Mouse (Mus musculus): Measurements from ENCODE around the gene Sec24b.

Gene Sec24b

DNA sequence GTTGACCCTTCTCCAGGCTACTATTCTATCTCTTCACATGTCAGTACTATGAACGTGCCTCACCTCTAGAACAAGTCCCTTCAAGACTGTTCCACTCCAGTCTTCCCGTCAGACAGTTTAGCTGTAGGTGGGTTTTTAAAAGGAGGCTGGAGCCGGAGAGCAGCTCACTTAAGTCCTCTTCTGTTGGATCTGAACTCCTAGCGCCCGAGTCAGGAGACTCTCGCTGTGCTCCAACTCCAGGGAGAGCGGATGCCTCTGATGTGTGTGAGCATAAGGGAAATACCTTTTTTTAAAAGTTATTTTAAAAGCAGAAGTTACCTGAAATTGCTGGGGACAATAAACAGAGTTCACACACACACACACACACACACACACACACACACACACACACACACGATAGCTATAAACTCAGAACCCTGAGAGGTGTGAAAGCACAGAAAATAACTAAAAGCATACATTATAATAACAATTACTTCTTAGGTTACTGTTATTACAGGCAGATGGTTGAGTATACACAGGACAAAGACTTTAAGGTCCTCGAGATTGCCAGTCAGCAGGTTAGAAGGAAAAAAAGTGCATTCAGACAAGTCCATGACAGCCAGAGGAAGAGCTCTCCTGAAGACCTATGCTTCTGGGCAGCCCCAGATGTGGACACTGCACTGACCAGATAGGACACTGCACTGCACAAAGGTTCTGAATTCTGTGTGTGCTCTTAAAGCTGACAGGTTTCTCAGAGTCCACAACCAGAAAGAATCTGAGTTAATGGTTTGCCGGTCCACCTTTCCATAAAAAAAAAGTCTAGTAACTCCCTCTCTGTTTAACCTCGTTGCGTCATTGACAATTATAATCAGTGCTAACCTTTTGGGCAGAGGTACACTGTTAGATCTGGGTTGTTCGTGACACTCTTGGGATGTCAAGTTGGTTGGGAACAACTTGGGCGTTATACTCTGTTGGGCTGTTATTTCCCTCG lies 5.7 kb downstream of the Sec24b start:
- DNase-seq (ENCODE audit: low spot score) = no peak

DNA sequence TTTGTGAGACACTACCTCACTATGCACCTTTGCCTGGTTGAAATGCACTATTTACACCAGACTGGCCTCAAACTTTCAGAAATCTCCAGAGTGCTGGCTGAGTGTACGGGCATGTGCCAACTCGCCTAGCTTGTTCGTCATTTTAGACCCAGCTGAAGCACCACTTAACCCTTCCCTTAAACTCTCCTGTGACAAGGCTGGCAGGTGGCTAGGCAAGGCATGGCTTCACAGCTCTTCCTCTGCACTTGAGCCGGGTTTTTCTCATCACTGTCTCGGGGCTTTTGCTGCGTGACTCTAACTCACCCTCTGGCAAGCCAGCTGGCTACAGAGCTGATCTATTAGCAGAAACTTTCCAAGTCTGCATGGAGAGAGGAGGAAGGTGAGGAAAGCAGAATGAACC lies 6.8 kb downstream of the Sec24b start:
- DNase-seq (ENCODE audit: low spot score) = no peak

- peak; percentile 55 for DNase-seq (ENCODE audit: low spot score)
These were observed 7.8 kb downstream of the Sec24b start for GRCm38 (mm10) chr3:130053340-130054066.

DNA sequence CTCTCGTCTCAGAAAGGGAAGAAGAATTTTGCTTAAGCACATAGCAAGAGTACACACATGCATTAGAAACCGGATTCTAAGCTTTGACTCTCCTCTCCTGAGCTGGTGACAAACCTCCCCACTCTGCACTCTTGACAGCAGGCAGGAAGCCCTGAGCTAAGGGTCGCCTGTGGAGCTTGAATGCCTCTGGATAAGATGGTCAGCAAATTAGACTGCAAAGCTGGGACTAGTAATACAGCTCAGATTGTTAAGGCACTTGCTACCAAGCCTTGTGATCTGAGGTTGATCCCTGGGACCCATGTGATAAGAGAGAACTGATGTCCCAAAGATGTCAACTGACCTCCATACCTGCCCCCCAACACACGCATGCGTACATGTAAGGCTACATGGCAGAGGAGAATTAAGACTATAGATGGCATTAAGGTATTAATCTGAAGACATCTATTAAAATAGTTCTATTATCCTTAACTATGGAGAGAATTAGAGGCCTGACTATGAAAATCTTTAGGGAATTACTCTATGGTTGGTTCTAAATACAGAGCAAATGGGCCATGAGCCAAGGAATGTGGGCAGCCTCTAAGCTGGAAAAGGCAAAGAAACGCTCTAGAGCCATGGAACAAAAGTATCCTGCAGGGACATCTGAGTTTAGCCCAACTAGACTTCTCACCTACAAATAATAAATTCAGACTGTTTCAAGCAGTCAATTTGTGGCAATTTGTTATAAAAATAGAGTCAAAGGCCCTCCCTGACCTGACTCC lies 8.6 kb downstream of the Sec24b start:
- no peak for DNase-seq (ENCODE audit: low spot score)

GRCm38 (mm10) chr3:130052116-130052515 lies 9.2 kb downstream of the Sec24b start:
- no peak for DNase-seq (ENCODE audit: low spot score)

DNA sequence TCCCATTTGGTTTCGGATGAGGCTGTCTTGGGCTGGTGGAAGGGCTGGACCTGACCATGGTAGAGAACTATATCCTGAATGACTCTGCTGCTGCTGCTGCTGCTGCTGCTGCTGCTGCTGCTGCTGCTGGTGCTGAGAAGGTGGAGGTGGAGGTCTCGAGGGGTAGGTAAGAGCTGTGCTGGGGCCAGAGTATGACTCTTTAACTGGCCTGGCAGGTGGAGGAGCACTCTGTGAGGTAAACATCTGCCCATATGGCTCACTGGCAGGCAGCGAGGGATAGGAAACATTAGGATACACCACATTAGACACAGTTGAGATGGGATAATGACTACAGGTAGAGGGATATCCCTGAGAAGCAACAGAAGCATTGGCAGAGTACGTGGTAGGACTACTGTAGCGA lies 20.6 kb downstream of the Sec24b start:
- no peak for DNase-seq (ENCODE audit: low spot score)

DNA sequence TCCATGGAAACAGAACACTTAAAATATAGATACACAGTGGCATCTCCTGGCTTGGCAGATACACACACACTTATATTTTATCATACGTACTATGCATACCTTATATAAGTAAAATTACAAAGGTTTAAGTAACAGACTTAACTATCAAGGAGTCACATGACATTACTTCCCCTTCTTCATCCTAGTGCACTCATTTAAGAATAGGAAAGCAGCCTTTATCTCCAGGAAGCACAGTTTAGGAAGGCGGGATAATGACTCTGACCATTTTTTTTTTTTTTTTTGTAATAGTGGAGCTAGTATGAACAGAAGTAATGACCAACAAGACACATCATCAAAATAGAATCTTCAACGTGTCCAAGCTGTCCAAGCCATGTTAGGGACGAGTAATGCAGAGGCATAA lies 21.3 kb downstream of the Sec24b start:
- DNase-seq (ENCODE audit: low spot score) = no peak

GRCm38 (mm10) chr3:130028741-130029140 lies 32.6 kb downstream of the Sec24b start:
- DNase-seq (ENCODE audit: low spot score) = no peak

GRCm38 (mm10) chr3:130026181-130026580 lies 35.2 kb downstream of the Sec24b start:
- DNase-seq (ENCODE audit: low spot score) = no peak

- no peak for DNase-seq (ENCODE audit: low spot score)
These were observed 35.8 kb downstream of the Sec24b start for GRCm38 (mm10) chr3:130025556-130025955.

- DNase-seq (ENCODE audit: low spot score) = no peak
These were observed 48.4 kb downstream of the Sec24b start for GRCm38 (mm10) chr3:130012943-130013342.

DNA sequence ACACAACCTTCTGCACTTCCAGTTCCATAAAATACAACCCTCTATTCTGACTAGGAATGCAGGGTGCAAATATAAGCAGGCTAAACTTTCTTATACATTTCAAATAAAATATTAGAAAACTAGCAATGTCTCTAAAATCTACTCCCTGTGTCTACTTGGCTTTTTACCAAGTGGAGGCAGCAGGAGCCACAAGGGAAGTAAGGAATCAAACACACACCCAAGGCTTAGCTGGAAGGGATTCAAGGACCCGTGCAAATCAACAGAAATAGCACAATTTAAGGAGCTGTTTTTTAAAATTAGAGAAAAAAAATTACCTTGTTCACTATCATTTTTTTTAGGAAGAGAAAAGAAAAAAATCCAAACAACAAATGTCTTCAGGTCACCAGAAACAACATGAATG lies 50.1 kb downstream of the Sec24b start:
- no peak for DNase-seq (ENCODE audit: low spot score)

DNA sequence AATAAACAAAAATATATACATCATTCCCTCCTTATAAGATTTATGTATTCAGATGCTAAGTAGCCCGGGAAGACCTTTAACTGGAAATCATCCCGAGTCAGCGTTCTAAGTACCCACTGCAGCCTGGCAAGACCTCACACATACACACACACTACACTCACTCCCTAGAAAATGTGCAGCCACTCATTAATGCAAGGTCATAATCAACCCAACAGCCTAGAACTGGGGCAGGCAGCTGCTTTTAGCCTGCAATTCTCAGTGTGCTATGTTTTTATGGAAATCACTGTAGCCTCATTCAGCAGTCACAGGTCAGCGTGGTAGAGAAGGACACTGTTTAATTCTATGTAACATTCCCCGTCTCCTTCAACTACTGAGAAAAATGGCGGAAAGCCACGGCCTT lies 55.2 kb downstream of the Sec24b start:
- no peak for DNase-seq (ENCODE audit: low spot score)

GRCm38 (mm10) chr3:130000926-130001325 lies 60.4 kb downstream of the Sec24b start:
- DNase-seq (ENCODE audit: low spot score) = no peak

DNA sequence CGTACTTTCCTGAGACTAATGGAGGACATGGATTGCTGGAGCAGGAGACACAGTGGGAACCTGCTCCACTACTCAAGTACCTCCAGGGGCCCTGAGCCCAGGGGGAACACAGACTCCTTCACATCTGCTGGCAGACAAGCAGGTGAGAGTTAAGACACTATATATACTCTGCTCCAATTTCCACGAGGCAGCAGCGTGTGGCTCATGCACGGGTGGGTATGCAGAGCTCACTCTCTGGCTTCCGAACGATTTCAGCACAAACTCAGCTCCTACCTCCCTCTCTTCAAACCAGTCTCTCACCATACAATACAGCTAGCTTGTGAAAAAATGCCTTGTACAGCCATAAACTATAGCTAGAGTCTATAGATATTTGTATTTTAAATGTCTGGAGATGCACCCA lies 62.8 kb downstream of the Sec24b start:
- DNase-seq (ENCODE audit: low spot score) = no peak

- no peak for DNase-seq (ENCODE audit: low spot score)
These were observed 63.4 kb downstream of the Sec24b start for GRCm38 (mm10) chr3:129998001-129998400.

DNA sequence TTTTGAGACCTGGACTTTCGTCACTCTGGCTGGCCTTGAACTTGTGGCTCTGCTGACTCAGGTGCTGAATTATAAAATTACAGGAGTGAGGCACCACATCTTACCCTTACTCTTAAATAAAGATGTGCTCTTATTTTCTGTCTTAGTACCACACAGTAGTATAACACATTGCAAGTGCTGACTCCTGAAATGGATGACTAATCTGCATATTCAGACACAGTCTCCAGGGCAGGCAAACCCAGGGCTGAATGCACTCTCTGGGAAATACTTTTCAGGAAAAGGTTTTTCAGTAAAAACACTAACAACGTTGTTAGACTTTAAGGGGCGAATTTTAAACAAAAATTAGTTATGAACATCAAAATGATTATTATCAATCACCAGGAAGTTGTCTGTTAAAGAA lies 64.0 kb downstream of the Sec24b start:
- no peak for DNase-seq (ENCODE audit: low spot score)

GRCm38 (mm10) chr3:129987297-129987696 lies 74.1 kb downstream of the Sec24b start:
- no peak for DNase-seq (ENCODE audit: low spot score)

DNA sequence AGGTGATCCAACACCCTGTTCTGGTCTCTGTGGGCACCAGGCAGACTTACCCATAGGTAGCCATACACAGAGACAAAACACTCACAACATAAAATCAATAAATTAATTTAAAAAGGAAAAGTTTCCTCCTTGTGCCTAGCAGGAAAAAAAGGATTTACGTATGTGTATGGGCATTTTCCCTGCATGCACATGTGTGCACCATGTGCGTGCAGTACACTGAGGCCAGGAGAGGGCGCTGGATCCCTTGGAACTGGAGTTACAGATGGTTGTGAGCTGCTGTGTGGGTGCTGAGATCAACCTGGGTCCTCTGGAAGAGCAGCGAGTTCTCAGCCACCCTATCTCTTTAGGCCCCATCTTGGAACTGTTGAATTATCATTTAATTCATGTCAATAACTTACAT lies 76.0 kb downstream of the Sec24b start:
- DNase-seq (ENCODE audit: low spot score) = no peak

DNA sequence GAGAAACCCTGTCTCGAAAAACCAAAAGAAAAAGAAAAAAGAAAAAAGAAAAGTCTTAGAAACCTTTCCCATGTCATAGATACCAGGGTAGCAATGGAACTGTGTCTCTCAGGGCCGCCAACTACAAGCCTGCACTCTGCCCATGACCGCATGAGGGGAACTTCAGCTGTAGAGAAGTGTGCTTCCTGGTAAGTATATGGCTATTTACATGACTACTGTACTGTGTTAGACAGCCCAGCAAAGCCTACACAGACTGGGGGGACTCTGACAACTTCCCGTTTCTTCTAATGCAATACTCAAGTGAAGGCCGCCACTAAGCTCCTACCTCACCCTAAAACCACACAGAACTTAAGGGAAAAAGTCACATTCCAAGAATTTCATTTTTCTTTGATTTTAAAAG lies 76.6 kb downstream of the Sec24b start:
- no peak for DNase-seq (ENCODE audit: low spot score)

GRCm38 (mm10) chr3:129982271-129982670 lies 79.1 kb downstream of the Sec24b start:
- no peak for DNase-seq (ENCODE audit: low spot score)

GRCm38 (mm10) chr3:129981756-129982155 lies 79.6 kb downstream of the Sec24b start:
- DNase-seq (ENCODE audit: low spot score) = no peak

- DNase-seq (ENCODE audit: low spot score) = no peak
These were observed 81.8 kb downstream of the Sec24b start for GRCm38 (mm10) chr3:129979510-129979909.
